Mouse (Mus musculus) c-Kit-positive CD71-positive TER-119-negative erythroid progenitor cells, embryonic 14.5 days (primary cell): ENCODE data around the gene Angptl2.

ENCODE experiments used
- DNase-seq: peaks from one replicate; pipeline ENCODE4 v3.0.0-alpha.2; 2013; ENCODE audit warnings: low read depth

Gene Angptl2

GRCm38 (mm10) chr2:33230701-33231100 is 14.8 kb downstream of the Angptl2 start:
- DNase-seq = no peak

DNA sequence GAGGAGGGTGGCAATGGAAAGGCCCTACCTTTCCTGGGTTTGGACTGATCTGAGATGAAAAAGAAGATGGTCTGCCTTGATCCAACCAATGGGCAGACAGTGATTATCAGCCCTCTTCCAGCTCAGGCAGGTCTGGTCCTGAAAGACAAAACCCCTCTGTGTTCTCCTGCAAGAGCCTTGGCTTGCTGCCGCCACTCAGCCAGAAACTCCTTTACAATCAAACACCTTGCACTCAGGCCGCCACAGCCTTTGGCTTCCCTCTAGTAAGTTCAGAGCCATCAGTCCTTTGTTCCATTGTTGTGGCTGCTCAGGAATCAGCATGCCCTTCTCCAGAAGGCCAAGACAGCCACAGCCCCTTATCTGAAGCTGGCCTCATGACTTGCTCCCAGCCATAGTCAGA is 15.9 kb downstream of the Angptl2 start:
- no peak for DNase-seq

DNA sequence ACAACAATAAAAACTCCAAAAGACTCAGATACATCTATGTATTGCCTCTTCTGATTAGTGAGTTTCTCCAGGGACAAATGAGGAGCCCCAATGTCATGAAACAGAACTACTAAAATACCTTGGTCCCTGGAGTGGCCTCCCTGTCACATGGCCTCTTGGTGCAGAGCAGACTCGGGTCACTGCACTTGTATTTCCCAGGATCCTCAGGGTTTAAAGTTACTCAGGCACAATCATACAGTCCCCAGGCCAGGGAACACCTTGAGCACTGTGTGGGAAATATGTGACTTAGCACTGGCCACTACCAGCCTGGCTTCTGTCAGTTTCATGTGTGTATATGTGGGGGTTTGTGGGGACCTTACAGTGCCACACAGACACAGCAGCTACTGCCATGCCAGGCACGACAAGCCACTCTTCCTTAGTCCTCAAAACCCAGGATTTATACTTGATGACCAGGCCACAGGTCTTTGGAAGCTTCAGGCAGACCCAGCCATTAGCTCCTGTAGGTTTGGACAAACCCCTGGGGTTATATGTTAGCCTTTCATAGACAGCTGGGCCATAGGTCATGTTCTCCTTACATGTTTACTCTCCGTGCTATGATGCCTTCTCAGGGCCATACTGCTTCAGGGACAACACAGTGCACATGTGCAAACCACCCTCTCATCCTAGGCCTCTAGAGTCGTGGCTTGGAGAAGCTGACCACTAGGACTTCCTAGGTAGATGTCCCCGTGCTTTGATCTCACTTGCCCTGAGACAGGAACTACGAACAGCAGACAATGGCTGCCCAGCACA is 17.1 kb downstream of the Angptl2 start:
- no peak for DNase-seq

- DNase-seq = no peak
Measured at GRCm38 (mm10) chr2:33233856-33234255, 18.0 kb downstream of the Angptl2 start.

- no peak for DNase-seq
Measured at GRCm38 (mm10) chr2:33234848-33235247, 19.0 kb downstream of the Angptl2 start.

GRCm38 (mm10) chr2:33237581-33237980 is 21.7 kb downstream of the Angptl2 start:
- DNase-seq = no peak

- DNase-seq = no peak
Measured at GRCm38 (mm10) chr2:33244880-33245279, 29.0 kb downstream of the Angptl2 start.

GRCm38 (mm10) chr2:33245350-33245749 is 29.5 kb downstream of the Angptl2 start:
- no peak for DNase-seq

DNA sequence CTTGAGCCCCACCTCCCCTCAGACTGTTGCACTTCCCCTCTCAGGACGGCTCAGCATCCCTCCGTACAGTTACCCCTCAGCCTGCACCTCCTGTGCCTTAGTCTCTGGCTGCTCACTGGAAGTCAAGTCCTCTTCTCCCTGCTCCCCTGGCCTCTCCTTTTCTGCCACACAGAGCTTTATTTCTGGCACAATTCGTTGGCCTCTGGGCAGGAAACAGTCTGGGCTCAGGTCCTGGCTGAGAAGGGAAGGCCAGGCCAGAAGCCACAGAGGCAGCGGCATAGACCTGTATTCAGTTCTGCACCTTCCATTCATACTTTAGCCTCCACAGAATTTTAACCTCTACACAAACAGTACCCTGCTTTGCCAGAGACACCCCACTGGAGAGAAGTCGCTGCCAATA is 31.0 kb downstream of the Angptl2 start:
- DNase-seq = no peak

- no peak for DNase-seq
Measured at GRCm38 (mm10) chr2:33248549-33248948, 32.7 kb downstream of the Angptl2 start.

GRCm38 (mm10) chr2:33249922-33250633 is 34.2 kb downstream of the Angptl2 start:
- DNase-seq = no peak

GRCm38 (mm10) chr2:33252751-33253150 is 36.9 kb downstream of the Angptl2 start:
- no peak for DNase-seq

- DNase-seq = no peak
Measured at GRCm38 (mm10) chr2:33253572-33254190, 37.8 kb downstream of the Angptl2 start.

GRCm38 (mm10) chr2:33254318-33254985 is 38.6 kb downstream of the Angptl2 start:
- DNase-seq = no peak

GRCm38 (mm10) chr2:33256769-33257537 is 41.1 kb downstream of the Angptl2 start:
- peak; percentile 57 for DNase-seq

- no peak for DNase-seq
Measured at GRCm38 (mm10) chr2:33260772-33261171, 44.9 kb downstream of the Angptl2 start.

DNA sequence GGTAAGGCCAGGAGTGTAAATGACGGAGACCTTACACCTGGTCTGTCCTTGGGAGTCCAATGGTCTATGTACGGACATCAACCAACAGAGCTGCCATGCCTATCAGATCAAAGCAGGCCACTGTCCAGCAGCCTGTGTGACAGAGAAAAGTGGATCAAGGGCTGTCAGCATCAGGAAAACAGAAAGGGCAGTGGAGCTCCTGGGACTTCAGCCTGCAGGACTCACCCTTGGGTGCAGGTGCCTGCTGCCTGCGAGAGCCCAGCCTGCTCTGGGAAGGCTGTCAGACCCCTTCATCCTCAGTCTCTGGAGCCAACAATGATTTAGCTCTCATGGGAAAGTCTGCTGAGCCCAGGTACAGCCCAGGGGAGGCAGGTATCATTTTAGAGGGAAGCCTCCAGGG is 45.6 kb downstream of the Angptl2 start:
- no peak for DNase-seq

GRCm38 (mm10) chr2:33265793-33266192 is 49.9 kb downstream of the Angptl2 start:
- DNase-seq = no peak

- no peak for DNase-seq
Measured at GRCm38 (mm10) chr2:33267075-33267474, 51.2 kb downstream of the Angptl2 start.

- no peak for DNase-seq
Measured at GRCm38 (mm10) chr2:33268384-33269131, 52.7 kb downstream of the Angptl2 start.

DNA sequence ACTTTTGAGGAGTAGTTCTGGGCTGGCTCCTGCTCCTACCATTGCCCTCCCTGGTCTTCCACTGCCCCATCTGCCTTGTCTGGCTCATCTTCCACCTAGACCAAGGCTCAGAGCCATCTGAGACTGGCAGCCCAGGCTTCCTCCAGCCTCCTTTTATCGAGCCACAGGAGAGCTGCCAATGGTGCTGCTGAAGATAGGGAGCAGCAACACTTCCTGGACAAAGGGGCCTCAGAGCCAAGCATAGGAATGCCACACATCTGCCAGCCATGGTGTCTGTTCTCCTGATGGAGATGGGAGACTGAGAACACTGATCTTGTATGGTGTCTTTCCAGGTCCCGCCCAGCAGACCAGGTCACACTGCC is 53.2 kb downstream of the Angptl2 start:
- no peak for DNase-seq
